Mouse (Mus musculus) bone marrow, adult 2 months (tissue): ENCODE measurements around the gene Pde4d. TPM values are rescaled to one million over a fixed set of nuclear protein-coding genes. Genes with fewer than 3 reads are reported as not detected.
A peak's percentile ranks its signal among the peaks of the same experiment; 100 is the strongest.

ENCODE experiments used
- H3K27ac ChIP-seq: fragments of 200-500 bp; 2 replicates; pipeline ENCODE4 v1.5.1; 2012; ENCODE audit warnings: low read depth, mild to moderate bottlenecking, control low read depth, inconsistent platforms, low read length; ENCODE audit not compliant: control insufficient read depth, poor library complexity, insufficient read depth
- H3K4me1 ChIP-seq: fragments of 200-500 bp; 2 replicates; pipeline ENCODE4 v1.6.1; 2011; ENCODE audit warnings: low read length; ENCODE audit not compliant: control insufficient read depth, insufficient read depth
- H3K4me3 ChIP-seq: fragments of 200-500 bp; replicated peaks from 2 replicates; pipeline ENCODE3; 2011; ENCODE audit warnings: mild to moderate bottlenecking, low read depth, low read length, control low read depth; ENCODE audit not compliant: control insufficient read depth
- CTCF ChIP-seq: fragments of 200-500 bp; IDR thresholded peaks from 2 replicates; pipeline ENCODE4 v1.5.1; 2011; ENCODE audit warnings: low read length, control low read depth; ENCODE audit not compliant: control insufficient read depth, insufficient read depth
- POLR2A ChIP-seq: fragments of 200-500 bp; IDR thresholded peaks from 2 replicates; pipeline ENCODE4 v1.6.1; 2011; ENCODE audit warnings: low read depth, mild to moderate bottlenecking, control low read depth, low read length, borderline replicate concordance; ENCODE audit not compliant: control insufficient read depth
- WGBS: fragments of 180-500 bp; shearing (Covaris S2); methylation state at CpG from one replicate; pipeline ENCODE4 v1.1.7; 2018; 5-methylcytosine and 5-hydroxymethylcytosine counted together
- polyA plus RNA-seq: library from polyadenylated mRNA; stranded (reverse); fragments of >200 nt; gene quantifications from 2 replicates; pipeline ENCODE4 v1.2.4, GENCODE M21; 2011; ENCODE audit warnings: low replicate concordance; ENCODE audit not compliant: missing spikeins, insufficient read depth, insufficient read length

Pde4d gene
- polyA plus RNA-seq, 1 experiment = 17.6 TPM

DNA sequence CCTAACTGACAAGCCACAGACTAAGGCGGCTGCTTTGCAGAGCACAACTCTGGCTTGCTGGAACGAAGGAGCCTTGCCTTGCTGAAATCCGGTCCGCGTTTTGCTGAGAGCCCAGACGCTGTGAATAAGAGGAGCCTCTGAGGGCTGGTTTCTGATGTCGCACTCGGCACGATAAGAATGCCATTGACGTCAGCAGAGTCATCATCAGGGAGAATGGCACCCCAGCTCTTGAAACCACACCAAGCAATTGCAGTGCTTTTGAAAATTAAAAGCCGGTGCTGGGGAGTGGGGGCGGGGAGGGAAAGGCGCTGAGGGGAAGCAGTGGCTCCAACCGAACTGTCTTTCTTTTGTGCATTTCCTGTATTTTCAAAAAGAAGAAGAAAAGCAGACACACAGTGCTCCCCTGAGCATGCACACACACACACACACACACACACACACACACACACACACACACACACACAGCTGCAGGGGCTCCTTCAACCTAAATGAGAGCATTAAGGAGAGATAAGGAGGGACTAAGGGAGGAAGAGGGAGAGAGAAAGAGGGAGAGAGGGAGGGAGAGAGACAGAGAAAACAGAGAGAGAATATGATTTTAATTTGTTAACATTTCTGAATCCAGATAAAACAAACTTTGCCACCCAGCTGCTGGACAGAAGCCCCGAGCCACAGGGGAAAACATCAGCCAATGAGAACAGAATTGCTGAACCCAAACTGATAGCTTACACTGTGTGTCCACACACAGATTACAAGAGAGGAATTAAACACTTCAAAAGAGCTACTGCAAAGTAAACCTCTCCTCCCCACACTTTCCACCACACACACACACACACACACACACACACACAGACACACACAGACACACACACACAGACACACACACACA, 1372.9 kb downstream of the Pde4d start:
- peak overlapping the region; percentile 2 for H3K4me3 ChIP-seq
- 2% methylated on average over 15 of the region's 15 CpGs for WGBS
- peaks cover 3% of the 10 kb centered on the region; the same call in 1 of the 2 replicates for H3K4me1 ChIP-seq
- TF ChIP-seq CTCF = no peak
- TF ChIP-seq POLR2A = no peak
- H3K27ac ChIP-seq = peak overlapping the region; percentile 5

DNA sequence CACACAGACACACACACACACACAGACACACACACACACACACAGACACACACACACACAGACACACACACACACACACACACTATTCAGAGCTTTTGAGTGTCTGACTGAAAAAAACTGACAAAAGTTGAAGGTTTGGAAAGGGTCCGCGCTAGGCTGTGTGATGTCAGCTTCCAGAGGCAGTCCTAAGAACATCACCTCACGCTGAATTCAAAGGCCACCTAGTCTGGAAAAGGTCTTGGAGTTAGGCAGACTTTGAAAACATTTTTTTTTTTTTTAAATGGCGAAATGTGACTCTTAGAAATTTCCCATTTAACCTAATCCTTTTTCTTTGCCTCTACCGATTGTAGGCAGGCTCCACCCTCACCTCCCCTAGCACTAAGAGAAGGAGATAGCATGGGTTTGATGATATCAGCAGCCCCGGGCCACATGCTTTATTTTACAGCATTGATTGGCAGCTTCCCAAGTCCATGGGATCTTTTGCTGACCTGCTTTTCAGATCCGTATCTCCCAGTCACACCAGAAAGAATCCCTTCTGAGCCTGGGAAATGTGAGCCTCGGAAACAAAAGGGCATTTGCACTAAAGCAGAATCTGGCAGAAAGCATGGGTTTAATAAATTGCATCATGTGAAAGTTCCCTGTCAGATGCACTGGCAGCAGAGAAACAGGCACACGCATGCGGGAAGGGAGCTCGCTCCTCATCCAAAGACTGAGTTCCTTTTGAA, 1373.7 kb downstream of the Pde4d start:
- no peak overlapping the region for H3K4me3 ChIP-seq
- no peak overlapping the region for H3K27ac ChIP-seq
- 61% methylated on average over 11 of the region's 11 CpGs for WGBS
- no peak for TF ChIP-seq POLR2A
- TF ChIP-seq CTCF = no peak
- peaks cover 2% of the 10 kb centered on the region for H3K4me1 ChIP-seq

- WGBS = 70% methylated on average over 6 of the region's 6 CpGs
- Histone ChIP-seq H3K4me1 (peaks cover under 1% of the 10 kb centered on the region), H3K4me3 (no peak overlapping the region), H3K27ac (no peak overlapping the region)
- TF ChIP-seq POLR2A (no peak), CTCF (no peak)
These were observed 1376.1 kb downstream of the Pde4d start for GRCm38 (mm10) chr13:109825891-109826290.

- H3K4me3 ChIP-seq = no peak overlapping the region
- no peaks in the 10 kb centered on the region; the same call in none of the 2 replicates for H3K4me1 ChIP-seq
- TF ChIP-seq CTCF = no peak
- TF ChIP-seq POLR2A = no peak
- WGBS = 89% methylated on average over 6 of the region's 6 CpGs
- no peak overlapping the region for H3K27ac ChIP-seq
These were observed 1377.6 kb downstream of the Pde4d start for GRCm38 (mm10) chr13:109827341-109827740.

DNA sequence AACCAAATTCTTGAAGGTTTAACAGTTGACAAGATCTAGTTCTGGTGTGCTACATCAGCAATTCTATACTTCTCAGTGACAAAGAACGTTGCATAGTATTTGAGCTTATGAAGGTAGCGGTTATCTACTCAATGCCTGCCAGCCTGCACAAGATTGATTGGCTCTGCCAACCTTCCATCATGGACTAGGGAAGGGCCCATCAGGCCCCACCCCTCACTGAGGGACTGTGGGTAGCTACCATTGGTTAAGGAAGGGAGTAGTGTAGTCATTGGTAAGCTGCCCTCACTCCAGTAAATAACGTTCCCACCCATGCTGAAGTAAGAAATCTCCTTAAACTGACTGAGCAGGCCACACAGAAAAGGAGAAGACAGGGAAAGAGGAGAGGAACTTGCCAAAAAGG, 1378.2 kb downstream of the Pde4d start:
- TF ChIP-seq CTCF (no peak), POLR2A (no peak)
- whole genome bisulfite sequencing = 49% methylated on average over 3 of the region's 3 CpGs
- no peak overlapping the region for H3K27ac ChIP-seq

DNA sequence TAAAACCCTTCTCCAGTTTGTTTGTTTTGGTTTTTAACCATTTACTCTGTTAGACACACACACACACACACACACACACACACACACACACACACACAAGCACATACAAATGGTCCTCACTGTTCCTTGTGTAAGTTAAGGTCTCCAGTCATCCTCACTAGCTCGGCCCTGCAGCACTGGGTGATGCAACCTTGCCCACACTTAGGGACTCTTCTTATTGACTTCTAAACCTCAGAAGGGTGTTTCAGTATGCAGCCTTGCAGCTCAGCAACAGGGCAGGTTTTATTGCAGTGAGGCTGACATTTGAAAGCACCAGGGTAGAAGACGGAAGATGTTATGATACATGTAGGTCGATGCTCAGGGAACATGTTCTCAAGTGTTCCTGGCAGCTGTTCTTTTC, 1379.7 kb downstream of the Pde4d start:
- TF ChIP-seq CTCF = no peak
- TF ChIP-seq POLR2A = no peak
- H3K4me1 ChIP-seq = no peaks in the 10 kb centered on the region; the same call in none of the 2 replicates
- no peak overlapping the region for H3K27ac ChIP-seq
- 69% methylated on average over 3 of the region's 3 CpGs for WGBS
- H3K4me3 ChIP-seq = no peak overlapping the region

More for the DNA sequence above, 1378.2 kb downstream of the Pde4d start:
- Histone ChIP-seq H3K4me1 (no peaks in the 10 kb centered on the region; the same call in none of the 2 replicates), H3K4me3 (no peak overlapping the region)

DNA sequence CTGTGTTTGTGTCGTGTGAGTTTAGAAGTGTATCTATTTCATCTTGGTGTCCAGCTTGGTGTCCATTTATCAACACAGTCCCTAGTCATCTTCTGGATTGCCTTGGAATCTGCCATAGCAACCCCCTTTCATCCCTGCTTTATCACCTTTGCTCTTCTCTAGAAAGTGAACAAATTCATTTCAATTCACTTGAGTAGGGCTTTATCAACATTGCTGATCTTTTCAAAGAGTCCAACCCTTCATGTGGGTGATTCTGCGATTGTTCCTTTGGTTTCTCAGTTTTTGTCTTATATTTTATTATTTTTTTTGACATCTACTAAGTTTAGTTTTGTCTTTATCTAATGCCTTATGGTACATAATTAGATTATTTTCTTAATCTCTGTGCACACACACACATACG, 1385.2 kb downstream of the Pde4d start:
- no peak for TF ChIP-seq CTCF
- no peak for TF ChIP-seq POLR2A
- no peak overlapping the region for H3K4me3 ChIP-seq
- H3K27ac ChIP-seq = no peak overlapping the region
- WGBS = 77% methylated on average over 3 of the region's 3 CpGs
- H3K4me1 ChIP-seq = no peaks in the 10 kb centered on the region

- Histone ChIP-seq H3K4me1 (no peaks in the 10 kb centered on the region), H3K4me3 (no peak overlapping the region), H3K27ac (no peak overlapping the region)
- TF ChIP-seq CTCF = no peak
- no peak for TF ChIP-seq POLR2A
- WGBS = 92% methylated on average over 11 of the region's 11 CpGs
These were observed 1387.7 kb downstream of the Pde4d start for GRCm38 (mm10) chr13:109837453-109837852.
